Mouse (Mus musculus): ENCODE data around the gene Zfp445. TPM values are rescaled to one million over a fixed set of nuclear protein-coding genes. Genes with fewer than 3 reads are reported as not detected.
"Not testable (repeated sequence)": the region's sequence is repeated elsewhere in the genome, so short reads cannot be mapped to it uniquely, and the experiment has no call there.

Zfp445 gene
- polyA plus RNA-seq, 1 experiment from 2014 or later = 124 TPM

DNA sequence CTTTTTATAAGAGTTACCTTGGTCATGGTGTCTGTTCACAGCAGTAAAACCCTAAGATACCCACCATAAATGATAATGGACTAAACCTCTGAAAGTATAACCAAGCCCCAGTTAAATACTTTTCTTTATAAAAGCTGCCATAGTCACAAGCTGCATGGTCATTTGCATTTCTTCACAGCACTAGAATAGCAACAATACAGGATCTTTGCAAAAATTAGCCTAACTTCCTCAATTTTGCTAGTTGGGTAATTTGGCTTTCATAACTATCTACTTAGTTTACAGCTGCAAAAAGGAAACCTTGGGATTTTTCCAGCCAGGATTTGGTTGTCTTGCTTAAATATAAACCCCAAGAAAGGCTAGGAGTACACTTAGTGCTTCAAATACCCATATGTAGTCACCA lies 5.1 kb downstream of the Zfp445 start:
- H3K27ac ChIP-seq (replicated peaks) = no peak overlapping the region
- peaks cover 20% of the 10 kb centered on the region for H3K9me3 ChIP-seq
- ATAC-seq (ENCODE audit: low FRiP score, low read depth) = no peak
- peaks cover 14% of the 10 kb centered on the region for H3K4me1 ChIP-seq
- no peak overlapping the region for H3K4me3 ChIP-seq
- H3K36me3 ChIP-seq = peaks cover 63% of the 10 kb centered on the region
- H3K27me3 ChIP-seq = no peaks in the 10 kb centered on the region
- H3K9ac ChIP-seq (replicated peaks) = no peak overlapping the region
- no peak overlapping the region for H3K4me2 ChIP-seq (replicated peaks)

DNA sequence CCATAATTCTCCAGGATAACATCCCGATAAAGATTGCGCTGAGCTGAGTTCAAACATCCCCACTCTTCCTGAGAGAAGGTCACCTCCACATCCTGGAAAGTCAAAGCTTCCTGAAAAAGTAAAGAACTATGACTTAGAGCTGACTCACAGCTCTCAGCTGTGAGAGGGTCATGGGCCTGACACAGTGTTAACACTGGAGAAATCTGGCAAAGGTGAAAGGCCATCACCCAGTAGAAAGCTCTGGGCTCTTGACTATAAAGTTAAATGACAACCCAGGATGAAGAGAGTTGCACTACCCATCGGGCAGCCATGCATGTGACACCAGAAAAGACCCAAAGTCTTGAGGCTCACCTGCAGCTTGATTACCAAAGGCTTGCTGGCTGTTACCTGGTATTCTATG lies 9.1 kb downstream of the Zfp445 start:
- WGBS = 96% methylated on average over 3 of the region's 3 CpGs
- peaks cover 94% of the 10 kb centered on the region for H3K36me3 ChIP-seq
- H3K4me1 ChIP-seq = no peaks in the 10 kb centered on the region

DNA sequence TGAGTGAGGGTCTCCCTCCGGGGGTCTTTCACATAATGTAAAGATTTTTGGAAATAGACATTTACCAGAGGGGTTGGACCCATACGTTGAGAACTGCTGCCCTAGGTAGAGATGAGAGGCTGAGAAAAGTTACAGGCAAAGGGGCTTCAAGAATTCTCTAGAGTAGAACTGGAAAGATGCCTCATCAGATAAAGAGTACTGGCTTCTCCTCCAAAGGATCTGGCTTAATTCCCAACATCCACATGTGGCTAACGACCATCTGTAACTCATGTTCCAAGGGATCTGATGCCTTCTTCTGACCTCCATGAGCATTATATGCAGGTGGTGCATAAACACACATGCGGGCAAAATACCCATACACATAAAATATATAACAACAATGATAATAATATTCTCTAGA lies 10.2 kb downstream of the Zfp445 start:
- H3K36me3 ChIP-seq = peaks cover 94% of the 10 kb centered on the region
- peaks cover 17% of the 10 kb centered on the region for H3K9me3 ChIP-seq
- no peaks in the 10 kb centered on the region for H3K4me1 ChIP-seq
- H3K4me3 ChIP-seq = no peak overlapping the region
- no peaks in the 10 kb centered on the region for H3K27me3 ChIP-seq
- no peak overlapping the region for H3K9ac ChIP-seq (replicated peaks)
- no peak overlapping the region for H3K4me2 ChIP-seq (replicated peaks)
- 98% methylated on average over 4 of the region's 4 CpGs for WGBS
- no peak for ATAC-seq (ENCODE audit: low FRiP score, low read depth)
- no peak overlapping the region for H3K27ac ChIP-seq (replicated peaks)

More for the DNA sequence above, 9.1 kb downstream of the Zfp445 start:
- no peak overlapping the region for H3K4me2 ChIP-seq (replicated peaks)
- H3K9me3 ChIP-seq = peaks cover 20% of the 10 kb centered on the region
- no peak overlapping the region for H3K9ac ChIP-seq (replicated peaks)
- H3K27me3 ChIP-seq = no peaks in the 10 kb centered on the region
- H3K27ac ChIP-seq (replicated peaks) = no peak overlapping the region
- H3K4me3 ChIP-seq = no peak overlapping the region
- ATAC-seq (ENCODE audit: low FRiP score, low read depth) = no peak

GRCm38 (mm10) chr9:122855141-122855540 lies 10.7 kb downstream of the Zfp445 start:
- H3K4me3 ChIP-seq; H3K27me3 ChIP-seq; H3K4me1 ChIP-seq; H3K9ac ChIP-seq (replicated peaks); H3K4me2 ChIP-seq (replicated peaks); ATAC-seq (ENCODE audit: low FRiP score, low read depth); H3K27ac ChIP-seq (replicated peaks): not testable (repeated sequence)
- Histone ChIP-seq H3K36me3 (peaks cover 94% of the 10 kb centered on the region), H3K9me3 (peaks cover 13% of the 10 kb centered on the region; the same call in 1 of the 2 replicates)
- WGBS = 94% methylated on average over 2 of the region's 7 CpGs

- H3K9me3 ChIP-seq = peaks cover 8% of the 10 kb centered on the region; the same call in 1 of the 2 replicates
- H3K27me3 ChIP-seq = no peaks in the 10 kb centered on the region
- WGBS = 98% methylated on average over 7 of the region's 7 CpGs
- ATAC-seq (ENCODE audit: low FRiP score, low read depth) = no peak
- no peak overlapping the region for H3K27ac ChIP-seq (replicated peaks)
- H3K36me3 ChIP-seq = peaks cover 94% of the 10 kb centered on the region
- no peak overlapping the region for H3K4me3 ChIP-seq
- no peak overlapping the region for H3K4me2 ChIP-seq (replicated peaks)
- H3K9ac ChIP-seq (replicated peaks) = no peak overlapping the region
- no peaks in the 10 kb centered on the region for H3K4me1 ChIP-seq
These were observed 11.3 kb downstream of the Zfp445 start for GRCm38 (mm10) chr9:122854526-122854925.

- H3K4me1 ChIP-seq; H3K27me3 ChIP-seq; H3K4me3 ChIP-seq; ATAC-seq (ENCODE audit: low FRiP score, low read depth); H3K4me2 ChIP-seq (replicated peaks); H3K27ac ChIP-seq (replicated peaks); H3K9me3 ChIP-seq; H3K9ac ChIP-seq (replicated peaks): not testable (repeated sequence)
- peaks cover 45% of the 10 kb centered on the region for H3K36me3 ChIP-seq
- 93% methylated on average over 7 of the region's 8 CpGs for WGBS
These were observed 17.9 kb downstream of the Zfp445 start for GRCm38 (mm10) chr9:122847811-122848311.

DNA sequence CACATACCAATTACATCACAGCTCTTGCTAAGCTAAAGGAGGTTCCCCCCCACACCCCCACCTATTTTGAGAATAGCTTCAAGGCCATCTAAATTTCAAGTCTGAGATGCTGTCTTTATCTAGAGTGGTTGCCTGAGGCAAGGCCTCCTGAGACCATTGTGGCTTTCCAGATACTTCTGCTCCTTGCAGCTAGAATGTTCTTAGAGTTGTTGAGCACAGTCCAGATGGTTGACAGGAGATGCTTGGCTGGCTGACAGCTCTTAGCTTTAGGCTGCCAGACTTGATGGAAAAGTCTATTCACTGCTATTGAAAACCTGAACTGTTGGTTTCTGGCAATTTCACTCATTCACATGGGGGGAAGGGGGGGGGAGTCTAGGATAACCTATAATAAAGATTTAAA lies 19.6 kb downstream of the Zfp445 start:
- H3K4me3 ChIP-seq = no peak overlapping the region
- H3K4me2 ChIP-seq (replicated peaks) = no peak overlapping the region
- H3K27ac ChIP-seq (replicated peaks) = no peak overlapping the region
- peaks cover 3% of the 10 kb centered on the region for H3K9me3 ChIP-seq
- H3K27me3 ChIP-seq = no peaks in the 10 kb centered on the region
- no peaks in the 10 kb centered on the region for H3K4me1 ChIP-seq
- no peak overlapping the region for H3K9ac ChIP-seq (replicated peaks)
- ATAC-seq (ENCODE audit: low FRiP score, low read depth) = no peak
- peaks cover 28% of the 10 kb centered on the region for H3K36me3 ChIP-seq

- Histone ChIP-seq H3K4me2 (replicated peaks) (no peak overlapping the region), H3K36me3 (peaks cover 23% of the 10 kb centered on the region), H3K4me3 (no peak overlapping the region), H3K9ac (replicated peaks) (no peak overlapping the region), H3K4me1 (no peaks in the 10 kb centered on the region), H3K9me3 (peaks cover 3% of the 10 kb centered on the region), H3K27me3 (no peaks in the 10 kb centered on the region), H3K27ac (replicated peaks) (no peak overlapping the region)
- ATAC-seq (ENCODE audit: low FRiP score, low read depth) = no peak
- WGBS = 84% methylated on average over 3 of the region's 3 CpGs
These were observed 20.2 kb downstream of the Zfp445 start for GRCm38 (mm10) chr9:122845621-122846020.

DNA sequence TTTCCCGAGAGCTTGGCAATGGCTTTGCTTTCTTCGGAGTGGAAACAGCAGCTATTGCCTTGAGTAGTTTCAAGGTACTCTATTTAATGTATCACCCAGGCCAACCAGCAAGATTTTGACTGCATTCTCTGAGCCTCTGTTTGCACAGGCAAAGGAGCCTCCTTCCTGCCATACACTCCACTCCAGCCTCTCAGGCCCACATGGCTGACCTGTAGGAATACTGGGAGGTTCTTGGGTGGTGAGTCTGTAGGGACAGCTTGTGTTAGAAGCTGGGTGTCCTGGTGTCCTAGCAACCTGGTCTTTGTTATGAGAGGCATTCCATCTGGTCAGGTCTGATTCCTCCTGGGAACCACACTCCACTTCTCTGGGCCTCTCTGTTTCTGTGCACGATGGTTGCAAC lies 22.0 kb downstream of the Zfp445 start, which contains the start of gene Gm35549:
TSS of gene Gm35549 (minus strand) at position 276 of the 400 bp plus-strand sequence.
- Histone ChIP-seq H3K4me3 (no peak within 1 kb of the TSS), H3K27ac (replicated peaks) (no peak within 1 kb of the TSS), H3K4me1 (no peaks in the 10 kb centered on the region), H3K27me3 (no peaks in the 10 kb centered on the region), H3K4me2 (replicated peaks) (no peak within 1 kb of the TSS), H3K36me3 (peaks cover 6% of the 10 kb centered on the region), H3K9ac (replicated peaks) (no peak within 1 kb of the TSS), H3K9me3 (no peaks in the 10 kb centered on the region; the same call in none of the 2 replicates)
- no peak for ATAC-seq (ENCODE audit: low FRiP score, low read depth)
- WGBS = 87% methylated on average over 3 of the region's 3 CpGs

DNA sequence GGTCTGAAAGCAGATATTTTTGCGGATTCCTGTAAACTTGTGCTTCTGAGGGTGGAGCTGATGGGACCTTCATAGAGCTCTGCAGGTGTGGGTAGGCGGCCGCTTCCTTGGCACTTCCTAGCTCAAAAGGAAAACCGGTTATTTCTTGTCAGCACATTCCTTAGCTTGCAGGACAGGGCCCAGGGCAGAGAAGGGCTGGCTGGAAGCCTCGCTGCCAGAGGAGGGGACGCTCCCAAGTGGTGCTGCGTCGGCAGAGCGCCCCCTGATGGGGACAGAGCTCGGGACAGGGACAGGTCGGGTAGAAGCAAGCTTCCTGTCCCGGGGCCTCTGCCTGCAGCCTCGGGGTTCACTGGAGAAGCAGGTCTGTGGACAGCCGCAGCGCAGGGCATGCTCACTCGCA lies 28.1 kb downstream of the Zfp445 start:
- H3K9ac ChIP-seq (replicated peaks) = no peak overlapping the region
- H3K27ac ChIP-seq (replicated peaks) = no peak overlapping the region
- H3K4me3 ChIP-seq = no peak overlapping the region
- WGBS = 22% methylated on average over 16 of the region's 16 CpGs
- no peaks in the 10 kb centered on the region for H3K27me3 ChIP-seq
- peaks cover 10% of the 10 kb centered on the region; the same call in 1 of the 2 replicates for H3K4me1 ChIP-seq
- H3K9me3 ChIP-seq = no peaks in the 10 kb centered on the region
- peaks cover 6% of the 10 kb centered on the region for H3K36me3 ChIP-seq
- no peak overlapping the region for H3K4me2 ChIP-seq (replicated peaks)
- no peak for ATAC-seq (ENCODE audit: low FRiP score, low read depth)

- no peak overlapping the region for H3K9ac ChIP-seq (replicated peaks)
- H3K27ac ChIP-seq (replicated peaks) = no peak overlapping the region
- WGBS = 85% methylated on average over 4 of the region's 4 CpGs
These were observed 28.6 kb downstream of the Zfp445 start for GRCm38 (mm10) chr9:122837216-122837615.

GRCm38 (mm10) chr9:122836790-122837189 lies 29.0 kb downstream of the Zfp445 start:
- Histone ChIP-seq H3K9me3 (no peaks in the 10 kb centered on the region), H3K4me3 (no peak overlapping the region), H3K4me1 (peaks cover 10% of the 10 kb centered on the region; the same call in 1 of the 2 replicates), H3K36me3 (peaks cover 8% of the 10 kb centered on the region), H3K4me2 (replicated peaks) (no peak overlapping the region), H3K27ac (replicated peaks) (no peak overlapping the region), H3K27me3 (no peaks in the 10 kb centered on the region), H3K9ac (replicated peaks) (no peak overlapping the region)
- ATAC-seq (ENCODE audit: low FRiP score, low read depth) = no peak
- WGBS = 76% methylated on average over 6 of the region's 6 CpGs

More at GRCm38 (mm10) chr9:122837216-122837615, 28.6 kb downstream of the Zfp445 start:
- no peaks in the 10 kb centered on the region for H3K27me3 ChIP-seq
- peaks cover 10% of the 10 kb centered on the region; the same call in 1 of the 2 replicates for H3K4me1 ChIP-seq
- no peak for ATAC-seq (ENCODE audit: low FRiP score, low read depth)
- H3K36me3 ChIP-seq = peaks cover 8% of the 10 kb centered on the region
- no peak overlapping the region for H3K4me2 ChIP-seq (replicated peaks)
- H3K4me3 ChIP-seq = no peak overlapping the region
- no peaks in the 10 kb centered on the region for H3K9me3 ChIP-seq

- no peak overlapping the region for H3K27ac ChIP-seq (replicated peaks)
- H3K4me1 ChIP-seq = peaks cover 10% of the 10 kb centered on the region; the same call in 1 of the 2 replicates
- no peak overlapping the region for H3K4me2 ChIP-seq (replicated peaks)
- no peaks in the 10 kb centered on the region for H3K27me3 ChIP-seq
- no peaks in the 10 kb centered on the region for H3K9me3 ChIP-seq
- no peak overlapping the region for H3K9ac ChIP-seq (replicated peaks)
- peaks cover 8% of the 10 kb centered on the region for H3K36me3 ChIP-seq
- 83% methylated on average over 9 of the region's 9 CpGs for WGBS
- ATAC-seq (ENCODE audit: low FRiP score, low read depth) = no peak
- no peak overlapping the region for H3K4me3 ChIP-seq
These were observed 29.7 kb downstream of the Zfp445 start for GRCm38 (mm10) chr9:122836126-122836525.
